Mouse (Mus musculus) small intestine, adult 2 months (tissue): ENCODE data around the gene Ankrd6.

Source experiments
- CTCF ChIP-seq: fragments of 200-500 bp; IDR thresholded peaks from 2 replicates; pipeline ENCODE4 v1.5.1; 2012; ENCODE audit warnings: low read depth, mild to moderate bottlenecking, control low read depth, inconsistent platforms, low read length, moderate library complexity, mixed read lengths; ENCODE audit not compliant: insufficient replicate concordance, insufficient read length; ENCODE audit errors: extremely low read depth
- POLR2A ChIP-seq: fragments of 200-500 bp; IDR thresholded peaks from 2 replicates; pipeline ENCODE4 v1.6.1; 2012; ENCODE audit warnings: low read depth, mild to moderate bottlenecking, control low read depth, inconsistent platforms, low read length, moderate library complexity

DNA sequence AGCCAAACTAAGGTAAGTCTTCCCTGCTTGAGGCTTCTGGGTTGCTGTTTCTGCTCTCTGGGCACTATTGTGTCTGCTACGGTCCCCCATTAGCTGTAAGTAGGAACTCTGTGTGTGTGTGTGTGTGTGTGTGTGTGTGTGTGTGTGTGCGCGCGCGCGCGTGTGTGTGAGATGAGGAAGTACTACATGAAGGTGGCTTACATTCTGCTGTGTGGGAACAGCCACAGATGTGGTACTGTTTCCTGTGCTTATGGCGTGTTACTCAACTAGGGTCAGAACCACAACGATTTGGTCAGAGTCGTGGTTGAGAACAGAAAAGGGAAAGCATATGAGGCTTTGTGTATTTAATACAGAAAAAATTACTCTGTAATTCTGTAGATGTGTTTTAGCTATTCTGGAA is 182.6 kb downstream of the Ankrd6 start:
- no peak for TF ChIP-seq POLR2A
- TF ChIP-seq CTCF = no peak
